Mouse (Mus musculus): ENCODE data around the gene Disp2.

- TF ChIP-seq CTCF (conservative IDR thresholded peaks at IDR 0.05; ENCODE audit: low read length) (no peak), POU5F1 (IDR thresholded peaks at IDR 0.05; ENCODE audit: borderline replicate concordance, low read length) (no peak), NANOG (IDR thresholded peaks at IDR 0.05; ENCODE audit: borderline replicate concordance, low read length) (no peak)
These were observed 72.2 kb downstream of the Disp2 start for GRCm38 (mm10) chr2:118851756-118852155.
